Mouse (Mus musculus): Measurements from ENCODE around the gene Prkar2b. TPM values are rescaled to one million over a fixed set of nuclear protein-coding genes. Genes with fewer than 3 reads are reported as not detected.

The Prkar2b gene
- 7.4 to 40.0 TPM (median 13.8 TPM) in 3 replicates for total RNA-seq (2017)

DNA sequence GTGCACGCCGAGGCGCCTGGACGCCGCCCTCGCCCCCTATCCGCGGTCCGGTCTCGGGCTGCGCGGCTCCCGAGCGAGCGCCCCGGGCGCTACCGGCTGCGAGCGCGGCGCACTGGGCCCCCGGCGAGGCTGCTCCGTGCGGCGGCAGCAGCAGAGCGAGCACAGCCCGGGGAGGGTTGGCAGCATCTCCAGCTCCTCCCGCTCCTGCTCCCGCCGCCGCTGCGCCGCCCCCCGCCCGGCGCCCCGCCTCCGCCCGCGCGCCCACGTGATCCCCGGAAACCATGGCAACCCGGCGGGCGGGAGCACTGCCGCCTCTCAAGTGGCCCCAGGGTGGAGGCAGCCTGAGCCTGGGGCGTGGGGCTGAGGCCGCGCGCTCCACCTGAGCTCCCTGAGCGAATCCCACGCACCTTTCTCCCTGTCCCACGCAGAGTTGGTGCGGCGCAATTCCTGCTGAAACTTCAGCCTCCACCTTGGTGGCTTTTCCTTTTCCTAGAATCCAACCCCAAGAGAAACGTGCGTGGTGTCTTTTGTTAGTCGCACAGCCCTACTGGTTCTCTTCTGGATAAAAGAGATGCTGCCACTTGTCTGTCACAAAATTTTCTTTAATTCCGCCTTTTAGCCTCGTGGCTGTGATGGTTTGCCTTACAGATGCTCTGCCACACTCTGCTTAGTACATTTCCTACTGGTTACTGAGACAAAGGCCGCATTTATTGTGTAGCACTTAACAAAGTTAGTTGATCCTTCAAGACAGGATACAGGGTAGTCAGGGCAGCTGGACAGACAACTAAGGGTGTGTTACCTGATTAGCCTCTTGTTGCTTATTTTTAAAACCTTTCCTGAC is at the start of gene Prkar2b:
Gene Prkar2b (minus strand): TSS at position 207 of the 841 bp plus-strand sequence.
- ATAC-seq (replicated peaks; ENCODE audit: insufficient number of reproducible peaks, low FRiP score, low TSS enrichment, poor library complexity, severe bottlenecking) = peak; percentile 80

- ATAC-seq (replicated peaks; ENCODE audit: insufficient number of reproducible peaks, low FRiP score, low TSS enrichment, poor library complexity, severe bottlenecking) = no peak
Measured at GRCm38 (mm10) chr12:32109201-32109600, 48.1 kb upstream of the Prkar2b start.

DNA sequence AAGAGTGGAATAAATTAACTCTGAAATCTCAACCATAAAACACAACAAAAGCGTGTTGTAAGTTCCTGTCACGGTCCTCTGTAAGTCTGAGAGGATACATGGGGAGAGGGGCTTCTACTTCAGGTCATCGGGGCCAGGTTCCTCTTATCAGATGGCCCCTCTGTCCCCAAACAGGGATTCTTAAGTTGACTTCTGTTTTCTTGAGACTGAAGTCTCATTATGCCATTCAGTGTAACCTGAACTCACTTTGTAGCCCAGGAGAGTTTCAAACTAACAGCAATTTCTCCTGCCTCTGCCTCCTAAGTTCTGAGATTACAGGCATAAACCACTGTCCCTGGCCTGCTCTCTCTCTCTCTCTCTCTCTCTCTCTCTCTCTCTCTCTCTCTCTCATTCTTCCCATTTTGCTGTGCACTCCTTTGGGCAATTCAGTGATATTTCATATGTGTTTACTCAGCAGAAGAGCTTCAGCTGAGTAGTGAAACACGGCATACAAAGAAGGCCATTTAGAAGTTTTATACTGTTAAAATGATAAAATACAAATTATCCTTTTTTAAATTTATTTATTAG is 43.9 kb upstream of the Prkar2b start:
- ATAC-seq (replicated peaks; ENCODE audit: insufficient number of reproducible peaks, low FRiP score, low TSS enrichment, poor library complexity, severe bottlenecking) = no peak

GRCm38 (mm10) chr12:32104451-32104862 is 43.4 kb upstream of the Prkar2b start:
- ATAC-seq (replicated peaks; ENCODE audit: insufficient number of reproducible peaks, low FRiP score, low TSS enrichment, poor library complexity, severe bottlenecking) = no peak

DNA sequence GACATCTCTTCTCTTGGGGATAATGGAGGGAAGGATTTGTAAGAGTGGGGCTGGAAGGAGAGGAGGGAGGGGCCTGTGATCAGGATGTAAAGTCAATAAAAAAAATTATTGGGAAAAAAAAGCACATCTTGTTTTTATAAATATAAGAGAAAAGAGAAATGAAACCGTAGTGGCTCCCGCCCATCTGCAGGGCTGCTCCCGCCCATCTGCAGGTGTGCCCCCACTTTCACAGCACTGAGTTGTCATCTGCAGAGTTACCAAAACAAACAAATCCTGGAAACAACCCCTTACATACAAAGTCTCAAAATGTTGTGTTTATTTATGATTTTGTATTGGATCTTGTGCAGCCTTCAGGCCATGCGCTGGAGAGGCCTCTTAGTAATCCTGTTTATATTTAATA is 40.2 kb upstream of the Prkar2b start:
- ATAC-seq (replicated peaks; ENCODE audit: insufficient number of reproducible peaks, low FRiP score, low TSS enrichment, poor library complexity, severe bottlenecking) = no peak

GRCm38 (mm10) chr12:32099686-32100206 is 38.6 kb upstream of the Prkar2b start:
- ATAC-seq (replicated peaks; ENCODE audit: insufficient number of reproducible peaks, low FRiP score, low TSS enrichment, poor library complexity, severe bottlenecking) = no peak

DNA sequence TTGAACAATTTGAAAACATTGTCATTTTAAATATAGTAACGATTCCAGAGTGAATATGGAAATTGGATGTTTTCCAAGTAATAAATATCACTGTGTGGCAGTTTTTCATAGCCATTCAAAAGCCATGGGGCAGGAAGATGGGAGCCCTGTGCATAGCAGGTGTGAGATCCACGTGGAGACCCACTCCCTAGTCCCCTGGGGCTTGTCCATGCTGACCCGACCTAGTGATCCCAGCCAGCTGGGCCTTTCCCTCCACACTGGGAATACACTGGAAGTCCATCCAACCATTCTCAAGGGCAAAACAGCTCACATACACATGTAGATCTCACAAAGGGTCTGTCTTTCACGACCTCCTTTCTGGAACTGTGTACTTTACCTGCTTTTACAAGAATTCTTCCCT is 37.5 kb upstream of the Prkar2b start:
- ATAC-seq (replicated peaks; ENCODE audit: insufficient number of reproducible peaks, low FRiP score, low TSS enrichment, poor library complexity, severe bottlenecking) = no peak

DNA sequence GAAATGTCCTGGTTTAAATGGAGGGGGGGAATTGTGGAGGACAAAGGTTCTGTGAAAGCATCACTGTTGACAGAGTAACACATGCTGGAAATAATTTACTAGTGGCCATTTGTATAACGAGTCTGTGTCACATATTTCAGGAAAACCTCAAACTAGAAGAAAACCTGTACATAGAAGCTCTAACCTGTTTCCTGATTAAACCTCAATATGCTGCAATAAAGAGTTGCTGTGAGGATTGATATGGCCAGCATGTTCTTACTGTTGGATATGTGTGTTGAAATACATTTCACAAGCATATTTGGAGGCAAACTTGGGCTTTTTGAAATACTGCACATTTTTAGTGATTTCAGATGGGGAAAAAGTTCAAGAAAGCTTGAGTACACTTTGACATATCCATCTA is 36.0 kb upstream of the Prkar2b start:
- no peak for ATAC-seq (replicated peaks; ENCODE audit: insufficient number of reproducible peaks, low FRiP score, low TSS enrichment, poor library complexity, severe bottlenecking)

DNA sequence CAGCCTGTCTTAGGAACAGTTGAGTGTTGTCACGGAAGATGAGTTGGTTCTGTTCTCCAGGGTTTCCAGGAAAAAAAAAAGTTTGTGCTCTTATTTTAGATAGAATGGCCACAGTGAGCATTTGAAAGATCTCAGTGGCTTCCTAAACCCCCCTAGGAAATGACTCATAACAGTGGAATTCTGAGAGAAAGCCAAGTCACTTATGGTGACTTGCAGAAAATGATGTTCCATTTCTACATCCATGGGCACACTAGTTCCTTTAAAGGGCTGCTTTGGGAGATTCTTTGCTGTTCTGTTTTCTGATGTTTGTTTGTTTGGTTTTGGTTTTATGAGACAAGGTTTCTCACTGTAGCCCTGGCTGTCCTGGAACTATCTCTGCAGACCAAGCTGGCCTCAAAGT is 34.1 kb upstream of the Prkar2b start:
- ATAC-seq (replicated peaks; ENCODE audit: insufficient number of reproducible peaks, low FRiP score, low TSS enrichment, poor library complexity, severe bottlenecking) = no peak

DNA sequence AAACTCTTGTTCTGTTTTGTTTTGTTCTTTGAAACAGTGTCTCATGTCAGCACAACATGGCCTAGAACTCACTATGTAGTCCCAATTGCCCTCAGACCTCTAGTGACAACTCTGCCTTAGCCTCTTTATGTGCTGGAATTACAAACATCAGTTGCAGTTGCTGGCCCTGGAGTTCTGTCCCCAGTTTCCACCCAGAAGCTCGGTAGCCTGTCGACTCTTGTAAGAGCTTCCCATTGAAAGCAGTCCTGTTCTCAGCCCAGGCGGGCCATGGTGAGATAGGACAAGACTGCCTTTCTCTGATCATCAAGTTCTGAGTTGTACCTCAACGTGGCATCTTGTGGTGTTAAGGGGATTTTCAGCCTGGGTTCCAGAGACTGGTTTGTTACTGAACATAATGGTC is 31.4 kb upstream of the Prkar2b start:
- ATAC-seq (replicated peaks; ENCODE audit: insufficient number of reproducible peaks, low FRiP score, low TSS enrichment, poor library complexity, severe bottlenecking) = no peak

DNA sequence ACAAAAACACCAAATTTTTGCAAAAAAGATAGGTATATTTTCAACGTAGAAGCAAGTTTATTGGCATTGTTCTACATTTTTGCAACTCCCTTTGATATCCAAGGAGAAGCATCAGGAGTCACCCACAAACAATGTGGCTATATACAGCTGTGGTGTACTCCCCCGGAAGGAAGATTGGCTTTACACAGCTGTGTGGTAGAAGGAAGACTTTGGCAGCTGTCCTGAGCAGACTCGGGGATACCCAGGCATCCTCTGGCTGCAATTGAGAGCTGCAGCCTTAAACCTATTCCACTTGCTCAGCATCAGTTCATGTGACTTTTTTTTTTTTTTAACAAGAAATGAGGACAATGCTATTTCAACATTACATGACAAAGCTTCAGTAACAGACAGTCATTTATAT is 27.5 kb upstream of the Prkar2b start:
- no peak for ATAC-seq (replicated peaks; ENCODE audit: insufficient number of reproducible peaks, low FRiP score, low TSS enrichment, poor library complexity, severe bottlenecking)

DNA sequence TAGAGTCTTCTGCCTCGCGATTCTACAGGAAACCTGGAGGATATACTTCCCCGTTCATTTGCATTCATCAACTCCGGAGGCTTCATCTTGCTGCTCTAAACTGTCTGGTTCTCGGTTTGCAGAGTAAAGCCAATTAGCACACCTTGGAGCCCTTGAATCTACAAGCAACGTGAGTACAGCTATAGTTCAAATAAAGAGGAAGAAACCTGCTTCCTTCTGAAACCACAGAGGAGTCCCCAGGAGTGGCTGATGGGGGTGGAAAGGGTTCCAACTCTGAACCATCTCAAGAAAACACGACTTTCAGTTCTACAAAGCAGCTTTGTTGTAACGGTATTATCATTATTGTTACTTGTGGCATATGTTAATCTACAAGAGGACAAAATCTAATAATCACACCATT is 26.2 kb upstream of the Prkar2b start:
- no peak for ATAC-seq (replicated peaks; ENCODE audit: insufficient number of reproducible peaks, low FRiP score, low TSS enrichment, poor library complexity, severe bottlenecking)

DNA sequence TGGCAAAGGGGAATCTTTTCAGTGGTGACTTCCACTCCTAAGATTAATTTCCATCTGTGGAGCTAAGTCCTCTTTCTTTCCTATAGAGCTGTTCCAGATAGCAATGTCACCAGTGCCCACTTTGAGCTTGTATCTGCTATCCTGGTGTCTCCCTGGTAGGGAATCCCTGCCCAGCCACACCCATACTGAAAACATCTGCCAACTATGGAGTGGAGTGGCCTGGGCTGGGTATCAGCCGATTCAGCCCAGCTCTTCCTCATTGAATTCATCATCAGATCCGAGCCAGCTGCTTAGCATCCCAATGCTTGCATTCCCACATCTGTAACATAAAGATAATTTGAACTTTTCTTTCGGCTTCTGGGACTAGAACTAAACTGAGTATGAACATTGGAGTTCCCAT is 25.8 kb upstream of the Prkar2b start:
- no peak for ATAC-seq (replicated peaks; ENCODE audit: insufficient number of reproducible peaks, low FRiP score, low TSS enrichment, poor library complexity, severe bottlenecking)

DNA sequence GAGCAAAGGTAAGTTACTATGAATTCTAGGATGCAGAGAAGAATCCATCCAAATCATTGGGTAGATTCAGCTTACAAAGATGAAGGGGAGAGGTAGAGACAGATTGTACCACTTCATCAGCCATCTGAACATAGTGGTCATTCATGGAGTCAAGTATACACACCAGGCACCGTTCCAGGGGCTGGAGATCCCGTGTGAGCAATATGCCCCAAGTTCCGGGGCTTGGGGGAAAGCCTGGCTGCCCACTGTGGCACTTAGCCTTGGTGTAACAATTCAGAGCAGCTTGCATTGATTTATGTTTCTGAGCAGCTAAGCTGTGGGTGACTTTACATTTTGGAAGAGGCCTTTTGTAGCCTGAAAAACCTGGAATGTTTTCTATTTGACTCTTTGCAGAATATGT is 24.8 kb upstream of the Prkar2b start:
- no peak for ATAC-seq (replicated peaks; ENCODE audit: insufficient number of reproducible peaks, low FRiP score, low TSS enrichment, poor library complexity, severe bottlenecking)

- no peak for ATAC-seq (replicated peaks; ENCODE audit: insufficient number of reproducible peaks, low FRiP score, low TSS enrichment, poor library complexity, severe bottlenecking)
Measured at GRCm38 (mm10) chr12:32085189-32085588, 24.1 kb upstream of the Prkar2b start.

DNA sequence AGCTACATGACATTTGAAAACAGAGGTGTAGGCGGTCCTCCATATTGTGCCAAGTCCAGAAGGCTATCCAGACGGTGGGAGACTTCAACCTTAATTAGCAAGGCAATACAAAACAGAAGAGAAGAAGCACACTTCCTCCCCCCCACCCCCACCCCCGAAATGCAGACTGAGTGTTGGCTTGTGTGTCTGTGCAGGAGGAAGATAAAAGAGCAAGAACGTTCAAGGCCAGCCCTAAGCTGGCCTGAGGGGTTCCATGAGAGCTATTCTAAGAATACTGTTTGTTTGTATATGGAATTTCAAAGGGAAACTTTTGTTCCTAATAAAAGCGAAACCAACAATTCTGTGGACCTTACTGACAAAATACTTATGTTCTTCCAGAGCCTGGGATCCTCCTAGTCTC is 23.5 kb upstream of the Prkar2b start:
- no peak for ATAC-seq (replicated peaks; ENCODE audit: insufficient number of reproducible peaks, low FRiP score, low TSS enrichment, poor library complexity, severe bottlenecking)

DNA sequence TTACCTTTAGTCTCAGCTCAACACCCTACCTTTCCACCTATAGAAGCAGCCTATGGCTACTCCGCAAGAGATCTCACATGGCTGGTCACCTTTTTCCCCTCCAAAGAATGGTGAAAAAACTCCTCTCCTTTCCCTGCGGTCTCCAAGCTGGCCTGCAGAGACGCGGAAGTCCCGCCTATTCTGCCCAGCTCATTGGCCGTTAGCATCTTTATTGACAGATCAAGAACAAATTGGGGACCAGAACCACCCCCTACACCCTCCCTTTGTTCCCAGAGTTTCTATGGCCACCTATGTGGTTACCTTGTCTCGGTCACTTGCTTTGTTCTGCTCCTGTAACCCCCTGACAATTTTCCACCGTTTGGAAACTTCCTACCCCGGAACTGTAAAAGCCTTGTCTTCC is 19.6 kb upstream of the Prkar2b start:
- ATAC-seq (replicated peaks; ENCODE audit: insufficient number of reproducible peaks, low FRiP score, low TSS enrichment, poor library complexity, severe bottlenecking) = no peak

DNA sequence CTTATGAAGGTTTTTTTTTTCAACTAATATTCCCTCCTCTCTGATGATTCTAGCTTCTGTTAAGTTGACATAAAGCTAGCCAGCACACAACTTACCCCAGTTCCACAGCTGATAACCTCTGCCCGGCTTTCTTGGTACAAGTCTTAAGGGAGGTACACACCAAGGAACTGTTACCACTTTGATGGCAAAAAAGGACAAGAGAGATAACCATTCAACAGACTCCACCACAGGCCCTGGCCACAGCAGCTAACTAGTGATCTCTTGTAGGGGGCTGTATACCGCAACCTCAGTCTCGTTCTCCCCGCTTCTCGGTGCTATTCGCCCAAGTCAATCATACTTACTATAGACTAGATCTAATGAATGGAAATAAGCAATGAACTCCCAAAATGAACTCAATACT is 16.3 kb upstream of the Prkar2b start:
- ATAC-seq (replicated peaks; ENCODE audit: insufficient number of reproducible peaks, low FRiP score, low TSS enrichment, poor library complexity, severe bottlenecking) = no peak

DNA sequence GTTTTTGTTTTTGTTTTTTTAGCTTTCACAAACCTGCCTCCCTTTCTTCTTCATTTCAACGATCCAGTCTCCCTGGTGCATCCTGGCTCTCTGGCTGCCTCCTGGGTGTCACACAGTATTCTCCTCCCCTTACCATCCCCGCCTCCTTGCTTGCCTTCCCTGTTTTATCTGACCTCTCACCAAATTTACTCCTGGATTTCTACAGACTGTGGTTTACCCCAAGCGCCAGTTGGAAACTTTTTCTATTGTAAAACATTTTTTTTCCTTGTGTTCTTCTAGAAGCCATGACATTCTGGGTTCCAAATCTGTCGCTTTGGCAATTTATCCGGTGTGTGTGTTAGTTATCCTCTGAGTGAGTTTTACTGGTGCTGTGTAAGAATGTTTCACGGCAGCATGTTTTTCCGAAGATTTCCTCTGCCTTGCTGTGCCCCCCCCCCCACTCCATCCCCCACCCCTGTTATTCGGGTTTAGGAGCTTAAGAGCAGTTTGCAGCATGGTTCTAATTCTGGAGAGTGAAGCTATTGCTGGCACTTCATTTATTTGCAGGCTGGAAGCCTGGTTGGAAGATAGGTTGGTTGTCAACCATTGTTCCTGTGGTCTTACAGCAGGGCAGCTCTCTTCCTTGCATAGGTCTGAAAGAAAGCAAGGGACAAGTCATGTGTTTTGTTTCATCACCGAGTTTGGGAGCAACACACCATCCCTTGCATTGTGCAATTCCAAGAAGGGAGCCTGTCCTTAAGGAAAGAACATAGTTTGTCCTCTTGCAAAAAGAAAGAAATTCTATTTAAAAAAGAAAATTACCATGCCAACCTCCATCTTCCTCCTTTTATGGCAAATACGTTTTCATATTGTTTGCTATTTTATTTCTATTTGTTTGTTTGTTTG is 15.0 kb upstream of the Prkar2b start:
- no peak for ATAC-seq (replicated peaks; ENCODE audit: insufficient number of reproducible peaks, low FRiP score, low TSS enrichment, poor library complexity, severe bottlenecking)
